Mouse (Mus musculus) cerebellum, adult 2 months (tissue): Measurements from ENCODE around the gene Tfdp2. TPM values are rescaled to one million over a fixed set of nuclear protein-coding genes. Genes with fewer than 3 reads are reported as not detected.
A peak's percentile ranks its signal among the peaks of the same experiment; 100 is the strongest.

ENCODE experiments used
- DNase-seq, 2 experiments: peaks; one replicate each; pipeline ENCODE4 v3.0.0; 2021
- H3K27ac ChIP-seq: fragments of 200-500 bp; 2 replicates; pipeline ENCODE4 v1.5.1; 2012; ENCODE audit warnings: low read length, control low read depth, inconsistent platforms; ENCODE audit not compliant: insufficient read depth
- H3K27me3 ChIP-seq: fragments of 200-500 bp; 2 replicates; pipeline ENCODE4 v1.6.1; 2012; ENCODE audit warnings: inconsistent platforms, mild to moderate bottlenecking, low read length, moderate library complexity; ENCODE audit not compliant: control insufficient read depth, insufficient read depth
- H3K4me1 ChIP-seq: fragments of 200-500 bp; 2 replicates; pipeline ENCODE4 v1.6.1; 2011; ENCODE audit warnings: low read length; ENCODE audit not compliant: control insufficient read depth, insufficient read depth
- H3K4me3 ChIP-seq: fragments of 200-500 bp; replicated peaks from 2 replicates; pipeline ENCODE3; 2011; ENCODE audit warnings: mild to moderate bottlenecking, low read depth, low read length, control low read depth; ENCODE audit not compliant: insufficient read depth
- CTCF ChIP-seq: fragments of 200-500 bp; IDR thresholded peaks from 2 replicates; pipeline ENCODE4 v1.5.1; 2011; ENCODE audit warnings: low read depth, mild to moderate bottlenecking, control low read depth, low read length, moderate library complexity, borderline replicate concordance; ENCODE audit not compliant: insufficient read depth
- POLR2A ChIP-seq: fragments of 200-500 bp; IDR thresholded peaks from 2 replicates; pipeline ENCODE4 v1.6.1; 2011; ENCODE audit warnings: low read length, control low read depth, borderline replicate concordance; ENCODE audit not compliant: insufficient read depth
- whole genome bisulfite sequencing: fragments of 180-500 bp; shearing (Covaris S2); methylation state at CpG from one replicate; pipeline ENCODE4 v1.1.7; 2018; 5-methylcytosine and 5-hydroxymethylcytosine counted together
- polyA plus RNA-seq: library from polyadenylated mRNA; depleted of rRNA; stranded (reverse); fragments of >200 nt; gene quantifications from 2 replicates; pipeline ENCODE4 v1.2.3, GENCODE M21; 2012; rRNA removed

Gene Tfdp2
- polyA plus RNA-seq, 1 experiment = 19.3 TPM

GRCm38 (mm10) chr9:96364141-96364838 is 168.2 kb downstream of the Tfdp2 start, which contains the start of gene Atp1b3:
Atp1b3 (minus strand) TSS chr9:96364442.
- H3K4me1 ChIP-seq = peaks cover 13% of the 10 kb centered on the region; the same call in 1 of the 2 replicates
- peak; percentile 51 for TF ChIP-seq POLR2A
- no peak for TF ChIP-seq CTCF
- peak within 1 kb of the TSS; percentile 78 for H3K27ac ChIP-seq
- under 1% methylated on average over 81 of the region's 81 CpGs for WGBS
- no peaks in the 10 kb centered on the region for H3K27me3 ChIP-seq
- H3K4me3 ChIP-seq = peak within 1 kb of the TSS; percentile 81
- DNase-seq = peak; percentile 98 to 100

- Histone ChIP-seq H3K4me3 (no peak overlapping the region), H3K4me1 (peaks cover 8% of the 10 kb centered on the region; the same call in 1 of the 2 replicates), H3K27me3 (no peaks in the 10 kb centered on the region), H3K27ac (no peak overlapping the region)
- peak; percentile 24 to 27 for DNase-seq
- 42% methylated on average over 6 of the region's 6 CpGs for WGBS
- TF ChIP-seq CTCF = no peak
- no peak for TF ChIP-seq POLR2A
Measured at GRCm38 (mm10) chr9:96365271-96365872, 169.3 kb downstream of the Tfdp2 start.

- Histone ChIP-seq H3K4me1 (no peaks in the 10 kb centered on the region), H3K27ac (no peak overlapping the region), H3K27me3 (no peaks in the 10 kb centered on the region), H3K4me3 (no peak overlapping the region)
- 75% methylated on average over 5 of the region's 5 CpGs for WGBS
- no peak for DNase-seq
- no peak for TF ChIP-seq CTCF
- no peak for TF ChIP-seq POLR2A
Measured at GRCm38 (mm10) chr9:96369654-96370384, 173.7 kb downstream of the Tfdp2 start.

GRCm38 (mm10) chr9:96371075-96371474 is 175.0 kb downstream of the Tfdp2 start:
- 61% methylated on average over 5 of the region's 5 CpGs for WGBS
- Histone ChIP-seq H3K27me3 (no peaks in the 10 kb centered on the region), H3K4me3 (no peak overlapping the region), H3K4me1 (no peaks in the 10 kb centered on the region), H3K27ac (no peak overlapping the region)
- TF ChIP-seq POLR2A (no peak), CTCF (no peak)
- no peak for DNase-seq

Other genes starting within 250 kb of the Tfdp2 start
- 14.2 and 15.5 TPM in 2 replicates for gene Xrn1, start 241.5 kb upstream of the Tfdp2 start, polyA plus RNA-seq
- gene Gk5, start 76.9 kb upstream of the Tfdp2 start, polyA plus RNA-seq = 1.6 and 1.7 TPM in 2 replicates
- gene Atp1b3, start 168.2 kb downstream of the Tfdp2 start, polyA plus RNA-seq = 179 and 202 TPM in 2 replicates